Mouse (Mus musculus) cortical plate, adult 2 months (tissue): ENCODE data around the gene Pcyt2.

Experiments used
- CTCF ChIP-seq: fragments of 200-500 bp; IDR thresholded peaks from 2 replicates; pipeline ENCODE4 v1.5.1; 2011; ENCODE audit warnings: mild to moderate bottlenecking, control low read depth, low read length; ENCODE audit not compliant: insufficient read depth; ENCODE audit errors: extremely low read depth
- POLR2A ChIP-seq: fragments of 200-500 bp; IDR thresholded peaks from 2 replicates; pipeline ENCODE4 v1.6.1; 2011; ENCODE audit warnings: mild to moderate bottlenecking, low read length, control low read depth; ENCODE audit not compliant: insufficient read depth; ENCODE audit errors: extremely low read depth

GRCm38 (mm10) chr11:120665406-120665805, 47.7 kb upstream of the Pcyt2 start:
- no peak for TF ChIP-seq CTCF
- no peak for TF ChIP-seq POLR2A
